Mouse (Mus musculus) heart, adult 8-10 months (tissue): Measurements from ENCODE around the gene Gata5. TPM values are rescaled to one million over a fixed set of nuclear protein-coding genes. Genes with fewer than 3 reads are reported as not detected.

Experiments used
- DNase-seq: peaks from one replicate; pipeline ENCODE4 v3.0.0; 2022; ENCODE audit warnings: low spot score
- total RNA-seq, 4 experiments: library from RNA; stranded (reverse); gene quantifications; 2 replicates each; pipeline ENCODE4 v1.2.4; 2022

Gene Gata5
- 1 to 10 TPM in 1 of 4 experiments, under 1 TPM in 3; 0.68 to 1.2 (median 0.80) TPM for total RNA-seq

DNA sequence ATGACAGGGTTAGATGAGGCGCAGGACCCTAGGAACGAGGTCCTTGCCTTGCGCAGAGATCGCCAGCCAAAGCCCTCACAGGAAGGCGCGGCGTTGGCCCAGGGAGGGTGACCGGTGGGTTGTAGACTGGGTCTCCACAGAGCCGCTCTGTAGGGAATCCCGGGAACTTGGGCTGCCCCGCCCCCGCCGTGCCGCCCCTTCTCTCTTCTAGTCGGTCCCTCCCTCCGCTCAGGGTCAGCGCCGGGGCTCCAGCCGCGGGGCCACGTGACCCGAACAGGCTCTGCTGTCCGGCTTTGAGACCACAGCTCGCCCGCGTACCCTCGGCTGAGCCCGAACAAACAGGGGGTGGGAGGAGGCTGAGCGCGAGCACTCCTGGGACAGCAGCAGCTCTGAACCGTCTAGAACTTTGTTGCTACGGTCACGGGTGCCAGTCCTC lies at the start of gene Gata5:
Gene Gata5 (minus strand): TSS at position 149 of the 436 bp plus-strand sequence.
- DNase-seq, result no peak

DNA sequence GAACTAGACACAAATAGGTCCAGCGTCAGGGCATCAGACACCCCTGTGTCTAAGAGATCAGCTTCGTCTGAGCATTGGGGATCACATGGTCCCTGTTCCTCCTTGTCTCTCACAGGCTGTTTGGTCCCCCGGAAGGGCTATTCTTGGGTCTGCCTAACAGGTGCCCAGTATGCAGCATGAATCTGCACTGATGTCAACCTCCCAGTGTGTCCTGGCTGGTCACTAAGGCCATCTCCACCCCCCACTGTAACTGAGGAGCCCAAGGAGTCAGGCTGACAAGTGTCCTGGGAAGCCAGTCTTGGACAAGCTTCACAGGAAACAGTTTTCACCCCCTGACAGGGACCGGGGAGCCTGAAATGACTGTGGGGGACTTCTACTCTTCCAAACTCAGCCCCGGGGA lies 42.2 kb upstream of the Gata5 start:
- DNase-seq, result no peak

DNA sequence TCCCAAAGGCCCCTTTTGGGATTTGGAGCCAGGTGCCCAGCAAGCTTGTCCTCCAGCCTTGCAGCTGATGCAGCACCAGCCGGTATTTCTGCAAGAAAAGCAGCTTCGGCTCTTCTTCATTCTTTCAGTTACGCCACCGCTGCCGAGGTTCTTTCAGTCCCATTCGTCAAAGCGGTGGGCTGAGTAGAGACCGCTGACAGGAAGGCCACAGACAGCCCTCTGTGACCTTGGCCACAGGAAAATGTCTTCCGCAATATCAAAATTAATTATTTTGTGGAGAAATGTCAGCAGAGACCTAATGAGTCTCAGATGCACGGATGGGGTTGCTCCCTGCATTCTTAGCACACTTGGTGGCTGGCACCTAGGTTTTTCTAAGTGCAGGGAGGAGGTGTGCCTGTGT lies 38.8 kb upstream of the Gata5 start:
- no peak for DNase-seq

DNA sequence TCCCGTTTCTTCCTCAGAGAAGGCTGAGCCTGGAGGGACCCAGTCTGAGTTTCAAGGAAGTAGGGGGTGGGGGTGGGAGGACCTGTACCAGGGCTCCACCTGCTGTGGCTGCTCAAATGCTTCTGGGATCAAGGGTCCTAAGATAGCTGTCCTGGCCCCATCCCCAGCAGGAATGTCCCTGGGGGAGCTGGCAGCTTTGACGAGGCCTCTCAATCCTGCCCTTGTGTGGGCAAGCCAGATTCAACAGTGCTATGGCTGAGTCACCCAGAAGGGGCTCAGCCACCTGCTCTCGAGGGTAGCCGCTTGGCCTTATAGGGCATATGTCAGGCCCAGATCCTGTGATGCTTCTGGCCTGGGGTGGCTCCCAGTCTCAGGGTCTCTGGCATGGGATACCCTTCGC lies 33.9 kb upstream of the Gata5 start:
- no peak for DNase-seq

DNA sequence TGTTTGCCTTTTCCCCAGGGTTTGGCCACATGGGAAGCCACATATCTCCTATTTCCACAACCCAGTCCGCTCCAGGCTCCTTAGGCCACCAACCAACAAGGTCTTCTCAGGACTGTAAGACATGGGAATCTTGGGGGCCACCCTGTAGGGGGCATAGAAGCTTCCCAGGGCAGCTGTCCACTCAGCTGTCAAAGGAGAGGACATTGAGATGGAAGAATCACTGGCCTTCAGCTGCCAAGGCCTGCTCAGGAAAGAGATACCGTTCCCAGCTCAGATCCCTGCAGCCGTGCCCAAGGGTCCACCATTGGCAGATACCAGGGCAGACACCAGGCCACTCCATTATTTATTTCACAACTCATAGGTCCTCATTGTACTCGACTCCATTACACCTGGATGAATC lies 32.9 kb upstream of the Gata5 start:
- no peak for DNase-seq

DNA sequence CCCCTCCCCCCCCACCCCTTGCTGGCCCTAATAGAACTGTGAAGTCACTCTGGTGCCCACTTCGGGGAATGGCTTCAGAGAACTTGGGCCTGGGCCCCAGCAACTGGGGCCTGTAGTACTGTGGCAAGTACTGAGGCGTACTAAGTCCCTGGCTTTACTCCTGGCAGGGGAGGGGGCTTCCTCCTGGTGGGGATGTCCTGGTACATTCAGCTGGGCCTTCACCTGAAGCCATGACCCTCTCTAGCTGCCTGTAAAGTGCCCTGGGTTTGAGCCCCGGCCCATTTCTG lies 28.9 kb upstream of the Gata5 start:
- DNase-seq, result no peak

DNA sequence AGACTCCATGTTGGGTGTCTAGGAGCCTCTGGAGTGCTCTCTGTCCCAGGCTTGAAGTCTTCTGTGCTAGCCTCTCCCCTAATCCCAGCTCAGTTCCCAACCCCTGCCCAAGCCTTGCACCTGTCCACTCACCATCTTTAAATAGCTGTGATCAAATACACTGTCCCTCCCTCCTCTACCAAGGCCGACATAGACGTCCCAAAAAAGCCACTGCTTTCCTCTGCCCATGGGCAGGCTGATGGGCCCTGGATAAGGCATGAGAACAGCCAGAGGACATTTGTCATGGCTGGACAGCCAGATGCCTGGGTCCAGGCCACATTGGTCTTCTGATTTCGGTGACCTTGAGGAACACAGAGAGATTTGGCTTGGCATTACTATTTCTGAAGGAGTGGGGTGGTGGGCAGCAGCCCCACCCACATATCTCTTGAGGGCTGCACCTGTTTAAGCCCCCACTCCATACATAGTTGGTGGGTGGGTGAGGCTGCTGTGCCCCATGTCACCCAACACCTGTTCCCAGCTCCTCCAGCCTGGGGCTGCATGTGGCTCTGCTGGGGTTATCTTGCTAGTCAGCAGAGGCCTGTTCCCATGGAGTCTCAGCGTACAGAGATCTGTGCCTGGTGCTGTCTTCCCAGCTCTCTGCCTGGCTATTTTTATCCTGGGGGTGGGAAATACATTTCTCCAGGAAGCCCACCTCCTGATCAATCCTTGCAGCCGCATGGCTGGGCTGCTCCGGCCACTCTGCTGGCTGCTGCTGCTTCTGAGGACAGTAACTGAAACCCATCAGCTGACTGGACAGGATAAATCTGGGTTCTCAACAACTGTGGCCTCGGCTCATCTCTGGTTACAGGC lies 28.3 kb upstream of the Gata5 start:
- DNase-seq, result no peak

DNA sequence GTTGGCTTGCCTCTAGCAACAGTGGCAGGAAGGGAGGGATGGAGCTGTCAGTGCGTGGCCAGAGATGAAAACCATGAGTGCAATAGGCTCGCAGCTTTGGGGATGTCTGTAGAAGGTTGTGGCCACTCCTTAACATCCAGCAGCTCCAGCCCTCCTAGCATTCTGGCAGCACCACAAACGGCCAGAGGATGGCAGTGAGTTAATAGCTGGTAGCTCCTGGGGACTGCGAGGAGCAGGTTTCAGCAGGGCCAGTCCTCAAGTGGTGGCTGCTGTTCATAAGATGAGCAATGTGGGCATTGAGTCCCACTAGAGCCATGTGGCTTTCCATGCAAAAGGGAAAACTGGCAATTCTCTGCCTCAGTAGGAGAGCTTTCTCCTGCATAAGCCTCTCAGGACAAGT lies 24.6 kb upstream of the Gata5 start:
- DNase-seq, result no peak

DNA sequence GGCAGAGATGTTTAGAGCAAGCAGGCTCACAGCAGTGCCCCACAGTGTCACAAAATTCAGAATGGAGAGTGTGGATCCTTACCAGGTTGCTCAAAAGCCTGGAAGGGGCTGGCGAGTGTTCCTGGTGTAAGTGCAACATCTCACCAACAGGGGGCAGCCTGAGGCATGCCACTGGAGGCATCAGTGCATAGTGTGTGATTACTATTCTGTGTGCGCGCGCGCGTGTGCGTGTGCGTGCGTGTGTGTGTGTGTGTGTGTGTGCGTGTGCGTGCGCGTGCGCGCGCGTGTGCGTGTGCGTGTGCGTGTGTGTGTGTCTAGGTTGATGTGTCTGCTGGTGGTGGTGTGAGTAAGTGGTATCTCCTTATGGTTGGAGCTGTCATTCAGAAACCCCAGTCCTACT lies 18.8 kb upstream of the Gata5 start:
- no peak for DNase-seq

DNA sequence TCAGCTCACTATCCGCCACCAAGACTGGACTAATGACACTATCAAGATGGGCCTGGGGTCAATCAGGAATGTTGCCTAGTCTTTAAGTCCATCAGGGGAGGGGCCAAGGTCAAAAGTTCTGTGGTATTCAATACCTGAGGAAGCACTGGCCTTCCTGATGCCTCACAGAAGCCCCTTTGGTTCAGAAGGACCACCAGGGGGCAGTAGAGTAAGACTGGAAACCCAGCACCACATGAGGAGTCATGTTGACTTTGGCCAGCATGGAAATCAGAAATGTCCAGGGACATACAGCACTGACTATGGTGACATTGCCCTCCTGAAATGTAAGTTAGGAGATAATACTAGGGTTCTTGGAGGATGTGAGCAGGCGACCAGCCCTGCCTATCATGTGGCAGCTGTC lies 16.2 kb upstream of the Gata5 start:
- DNase-seq, result no peak

DNA sequence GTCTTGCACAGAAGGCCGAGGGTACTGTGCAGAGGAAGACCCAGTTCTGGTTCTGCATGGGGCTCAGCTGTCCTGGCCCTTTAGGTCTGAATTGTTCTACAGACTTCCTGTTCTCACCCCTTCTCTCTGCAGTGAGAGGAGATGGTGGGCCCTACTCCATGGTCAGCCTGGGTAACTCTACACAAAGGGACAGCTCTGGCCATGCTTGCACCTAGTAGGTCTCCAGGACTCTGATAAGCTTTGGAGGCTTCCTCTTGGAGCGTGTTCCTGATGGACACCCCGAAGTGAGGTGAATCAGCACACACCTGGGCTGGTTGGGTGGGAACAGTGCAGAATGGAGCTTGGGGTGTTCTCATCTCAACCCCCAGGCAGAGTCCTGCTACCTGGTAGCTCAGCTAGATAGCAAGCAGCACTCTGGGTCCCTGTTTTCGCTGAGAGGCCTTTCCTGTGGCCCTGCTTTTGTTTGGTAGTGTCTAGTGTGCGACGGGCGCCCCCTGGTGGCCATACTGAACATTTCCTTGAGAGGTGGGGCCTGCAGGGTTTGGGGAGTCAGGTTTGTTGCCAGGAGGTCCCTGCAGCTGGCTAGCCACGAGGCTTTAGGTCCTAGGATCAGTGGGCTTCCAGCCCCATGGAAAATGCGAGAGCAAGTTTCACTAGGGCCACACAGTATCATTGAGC lies 12.5 kb upstream of the Gata5 start:
- peak; percentile 77 for DNase-seq

DNA sequence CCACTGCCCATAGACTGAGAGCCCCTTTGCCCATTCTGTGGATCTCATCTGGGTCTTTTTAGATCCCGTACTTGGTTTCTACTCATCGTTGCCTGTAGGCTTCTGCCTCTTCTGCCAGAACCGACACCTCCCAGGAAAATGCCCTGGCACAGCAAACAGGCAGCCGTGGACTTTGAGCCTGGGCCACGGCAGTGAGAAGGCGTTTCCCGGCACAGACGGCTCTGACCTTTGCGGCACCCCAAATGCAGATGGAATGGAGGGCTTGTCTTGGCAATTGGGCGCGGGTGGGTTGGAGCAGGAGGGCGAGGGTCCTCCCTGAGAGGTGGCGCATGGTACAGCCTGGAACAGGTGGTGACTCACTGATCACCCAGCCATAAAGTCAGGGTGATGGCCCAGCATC lies 8.6 kb upstream of the Gata5 start:
- DNase-seq, result no peak

DNA sequence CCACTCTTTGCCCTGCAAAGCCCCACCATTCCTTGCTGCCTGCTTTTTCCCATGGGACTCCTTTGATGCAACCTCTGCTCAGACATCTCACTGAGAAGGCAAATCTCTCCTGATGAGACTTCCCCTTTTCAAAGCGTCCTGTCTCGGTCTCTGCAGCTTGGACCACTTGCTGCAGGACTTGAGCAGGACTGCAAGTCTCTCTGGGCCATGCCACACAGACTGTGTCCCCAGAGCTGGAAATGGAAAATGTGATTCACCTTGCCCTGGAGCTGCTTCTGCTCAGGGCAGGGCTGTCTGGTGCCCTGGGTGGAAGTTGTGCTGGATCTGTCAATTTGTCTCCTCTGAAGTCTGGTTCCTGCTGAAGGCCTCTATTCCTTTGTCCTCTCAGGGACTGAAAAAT lies 7.7 kb upstream of the Gata5 start:
- no peak for DNase-seq

DNA sequence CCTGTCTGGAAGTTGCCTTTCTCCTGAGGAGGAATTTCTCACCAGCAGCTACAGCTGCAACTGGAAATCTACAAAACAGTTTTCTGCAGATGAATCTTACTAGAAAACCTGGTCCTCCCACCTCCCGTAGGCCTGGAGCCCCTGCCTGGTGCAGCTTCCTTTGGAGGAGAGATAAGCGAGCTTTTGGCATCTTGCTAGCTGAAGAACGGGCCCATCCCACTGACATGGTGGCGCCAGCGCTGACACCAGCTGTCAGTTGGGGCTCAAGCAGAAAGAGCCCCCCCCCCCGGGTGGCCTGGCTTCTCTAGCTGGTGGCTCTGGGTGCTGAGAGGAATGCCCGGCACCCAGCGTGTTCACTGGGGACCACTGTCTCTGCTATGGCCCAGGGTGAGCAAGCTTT lies 6.7 kb upstream of the Gata5 start:
- no peak for DNase-seq

DNA sequence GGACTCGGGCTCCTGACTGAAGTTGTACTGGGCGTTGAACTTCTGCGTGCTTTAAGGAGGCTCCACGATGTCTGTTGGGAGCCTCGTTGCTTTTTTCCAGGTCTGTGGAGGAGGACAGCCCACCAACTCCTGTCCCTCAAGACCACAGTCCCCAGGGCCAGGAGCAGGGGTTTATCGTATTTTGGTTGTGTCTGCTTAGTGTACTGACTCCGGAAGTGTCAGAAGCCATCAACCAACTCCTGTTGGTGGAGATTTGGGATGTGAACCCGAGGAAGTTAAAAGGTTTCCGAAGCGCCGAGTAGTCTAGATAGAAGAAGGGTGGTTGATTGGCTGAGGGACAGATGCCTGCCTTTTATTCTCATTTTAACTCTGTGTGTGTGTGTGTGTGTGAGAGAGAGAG lies 5.4 kb upstream of the Gata5 start:
- no peak for DNase-seq

DNA sequence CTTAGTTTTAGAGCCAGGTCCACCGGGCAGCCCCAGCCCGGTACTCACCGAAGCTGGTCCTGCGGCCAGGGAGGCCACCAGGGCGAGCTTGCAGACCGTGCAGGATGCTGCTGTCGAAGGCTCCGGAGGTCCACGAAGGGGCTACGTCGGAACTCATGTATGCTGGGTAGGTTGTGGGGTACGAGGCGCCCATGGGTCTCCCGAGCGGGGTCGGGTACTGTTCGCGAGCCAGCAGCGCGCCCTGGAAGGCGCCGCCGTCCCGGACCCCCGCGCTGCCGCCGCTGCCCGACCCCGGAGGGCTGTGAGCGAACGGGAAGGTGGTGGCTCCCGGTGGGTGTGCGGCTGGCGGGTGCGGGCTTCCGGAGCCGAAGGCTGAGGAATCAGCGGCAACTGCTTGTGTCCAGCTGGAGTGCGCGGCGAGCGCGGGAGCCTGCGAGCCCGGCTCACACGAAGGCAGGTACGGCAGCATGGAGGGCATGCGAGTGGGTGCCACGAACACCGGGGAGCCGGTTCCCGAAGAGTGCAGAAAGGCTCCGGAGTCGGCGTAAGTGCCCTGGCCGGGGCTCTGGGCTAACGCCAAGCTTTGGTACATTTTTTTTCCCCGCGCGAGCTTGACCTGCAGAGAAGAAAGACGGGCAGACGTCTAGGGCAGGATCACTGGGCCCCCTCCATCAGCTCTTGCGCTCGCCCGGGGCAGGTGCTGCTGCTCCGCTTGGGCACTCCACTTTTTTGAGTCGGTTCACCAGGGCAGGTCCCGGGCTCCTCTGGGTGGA lies 535 bp downstream of the Gata5 start:
- no peak for DNase-seq

DNA sequence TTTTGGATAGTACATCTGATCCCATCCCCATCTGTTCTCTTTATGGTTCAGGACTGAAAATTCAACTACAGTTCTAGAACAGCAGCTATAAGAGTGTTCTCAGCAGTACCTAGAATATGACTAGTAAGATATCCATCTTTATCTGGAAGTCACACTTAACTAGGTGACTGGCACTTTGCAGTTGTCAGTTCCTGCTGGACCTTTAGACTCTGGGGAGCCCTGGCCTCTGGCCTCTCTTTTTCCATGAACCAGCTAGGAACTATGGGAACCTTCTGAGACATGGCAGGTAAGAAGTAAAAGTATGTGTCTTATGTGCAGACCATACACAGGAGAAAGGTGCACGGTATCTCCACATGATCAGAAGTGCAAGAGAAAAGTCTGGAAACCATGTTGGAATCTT lies 5.0 kb downstream of the Gata5 start:
- DNase-seq, result no peak

DNA sequence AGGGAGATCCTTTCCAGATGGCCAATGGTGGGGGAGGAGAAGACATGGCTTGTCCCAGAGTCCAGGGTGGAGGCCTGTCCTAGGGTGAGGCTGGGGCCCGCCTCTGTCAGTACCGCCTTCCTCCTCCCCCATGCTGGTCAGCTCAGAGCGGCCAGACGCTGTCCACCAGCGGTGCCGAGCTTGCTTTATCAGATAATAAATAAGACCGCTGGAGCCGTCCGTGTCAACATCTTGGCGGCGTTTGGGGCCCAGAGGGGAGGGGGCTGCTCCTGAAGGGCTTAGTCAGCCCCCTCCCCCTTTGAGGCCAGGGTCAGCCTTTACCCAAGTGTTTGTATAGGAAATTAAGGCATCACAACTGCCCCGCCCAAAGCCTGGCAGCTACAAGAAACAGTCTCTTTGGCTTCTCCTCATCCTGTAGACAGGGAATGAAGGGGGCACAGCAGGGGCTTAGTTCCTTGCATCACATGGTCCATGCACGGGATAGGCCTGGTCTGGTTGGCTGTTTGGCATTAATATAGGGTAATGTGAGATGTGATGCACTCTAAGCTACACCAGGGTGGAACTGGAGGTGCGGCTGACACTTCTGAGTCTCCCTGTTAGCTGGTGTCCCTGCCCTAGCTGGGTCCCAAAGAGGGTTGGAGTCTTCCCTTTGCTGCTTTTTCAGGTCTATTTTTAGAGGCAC lies 11.7 kb downstream of the Gata5 start:
- DNase-seq, result no peak

DNA sequence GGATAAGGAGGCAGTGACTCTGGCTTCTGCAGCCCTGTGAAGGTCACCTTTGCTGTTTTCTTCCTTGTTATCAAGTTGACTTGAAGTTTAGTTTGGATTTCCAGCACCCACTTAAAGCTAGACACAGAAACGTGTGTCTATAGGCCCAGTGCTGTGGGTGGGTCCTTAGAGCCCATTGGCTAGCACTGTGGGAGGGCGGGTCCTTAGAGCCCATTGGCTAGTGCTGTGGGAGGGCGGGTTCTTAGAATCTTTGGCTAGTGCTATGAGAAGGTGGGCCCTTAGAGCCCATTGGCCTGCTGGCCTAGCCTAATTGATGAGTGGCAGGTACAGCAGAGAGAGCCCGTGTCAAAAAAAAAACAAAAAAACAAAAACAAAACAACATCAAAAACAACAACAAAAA lies 14.3 kb downstream of the Gata5 start:
- no peak for DNase-seq

DNA sequence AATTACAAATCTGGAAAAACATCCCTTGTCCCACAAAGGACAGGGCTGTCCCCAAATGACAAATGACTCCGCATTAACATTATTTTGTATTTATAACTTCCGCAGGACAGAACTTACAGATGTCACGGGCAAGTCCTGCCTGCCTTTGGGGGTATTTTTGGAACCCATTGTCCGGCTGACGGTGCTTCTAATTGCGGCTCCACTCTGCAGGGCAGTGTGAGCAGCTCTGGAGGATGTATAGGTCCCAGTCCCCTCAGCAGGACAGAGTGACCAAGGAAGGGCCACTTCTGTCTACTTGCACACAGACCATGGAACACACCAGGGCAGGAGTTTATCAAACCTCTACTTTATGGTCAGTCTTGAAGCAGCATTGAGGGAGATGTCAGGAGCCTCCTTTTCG lies 16.9 kb downstream of the Gata5 start:
- peak; percentile 30 for DNase-seq

DNA sequence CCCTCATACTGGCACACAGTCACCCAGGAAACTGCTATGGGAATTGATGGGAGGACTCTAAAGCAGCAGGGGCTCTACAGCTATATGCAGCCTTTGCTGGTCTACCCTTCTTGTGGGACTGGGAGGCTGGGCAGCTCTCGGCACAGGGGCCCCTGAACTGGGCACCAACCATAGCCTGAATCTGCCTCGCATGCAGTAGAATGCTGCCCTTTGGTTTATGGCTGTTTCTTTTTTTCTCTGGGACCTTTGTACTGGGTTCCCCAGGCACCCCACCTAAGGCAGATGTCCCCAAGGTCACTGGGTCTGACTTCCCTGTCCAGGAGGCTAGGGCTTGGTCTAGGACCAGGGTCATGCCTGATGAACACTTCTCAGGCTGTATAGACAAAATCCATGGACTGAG lies 20.2 kb downstream of the Gata5 start:
- DNase-seq, result no peak

DNA sequence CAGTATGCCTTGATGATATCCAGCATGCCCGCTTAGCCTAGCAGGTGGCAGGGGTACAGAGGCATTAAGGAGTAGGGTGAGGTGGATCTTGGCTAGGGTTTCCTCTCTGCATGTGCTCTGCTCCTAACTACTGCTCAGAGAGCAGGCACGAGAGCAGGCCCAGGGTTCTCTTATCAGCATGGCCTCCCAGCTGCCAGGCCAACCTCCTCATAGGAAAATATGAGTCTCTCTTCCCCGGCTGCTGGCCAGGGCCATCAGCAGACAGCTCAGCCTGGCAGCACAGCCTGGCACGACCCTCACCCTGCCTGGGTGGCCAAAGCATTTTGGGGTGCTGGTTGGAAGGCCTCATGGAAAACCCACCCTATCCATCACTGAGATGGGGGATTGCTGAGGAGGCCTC lies 23.4 kb downstream of the Gata5 start:
- peak; percentile 26 for DNase-seq
